Mouse (Mus musculus) spleen, adult 2 months (tissue): ENCODE data around the gene Vps13d.

Experiments used
- CTCF ChIP-seq: fragments of 200-500 bp; IDR thresholded peaks from 2 replicates; pipeline ENCODE4 v1.5.1; 2011; ENCODE audit warnings: mild to moderate bottlenecking, inconsistent platforms; ENCODE audit not compliant: insufficient read depth, insufficient read length, insufficient replicate concordance; ENCODE audit errors: extremely low read depth
- POLR2A ChIP-seq: fragments of 200-500 bp; IDR thresholded peaks from 2 replicates; pipeline ENCODE4 v1.6.1; 2011; ENCODE audit warnings: low read depth, low read length, inconsistent platforms

- TF ChIP-seq POLR2A, result no peak
- TF ChIP-seq CTCF, result no peak
Observed at GRCm38 (mm10) chr4:144951859-144952258, 242.9 kb downstream of the Vps13d start.
